Mouse (Mus musculus): ENCODE measurements around the gene Hopx.

Hopx gene

GRCm38 (mm10) chr5:77114817-77115731 lies at the start of gene Hopx:
Hopx (minus strand) TSS chr5:77115121.
- peak; percentile 38 for DNase-seq

GRCm38 (mm10) chr5:77163597-77163996 lies 48.7 kb upstream of the Hopx start:
- DNase-seq = no peak

- no peak for DNase-seq
Measured at GRCm38 (mm10) chr5:77162566-77162965, 47.6 kb upstream of the Hopx start.

- DNase-seq = no peak
Measured at GRCm38 (mm10) chr5:77157777-77158540, 43.0 kb upstream of the Hopx start.

- DNase-seq = no peak
Measured at GRCm38 (mm10) chr5:77156938-77157337, 42.0 kb upstream of the Hopx start.

GRCm38 (mm10) chr5:77155526-77155925 lies 40.6 kb upstream of the Hopx start:
- no peak for DNase-seq

- no peak for DNase-seq
Measured at GRCm38 (mm10) chr5:77154812-77155211, 39.9 kb upstream of the Hopx start.

GRCm38 (mm10) chr5:77151738-77152137 lies 36.8 kb upstream of the Hopx start:
- no peak for DNase-seq

- no peak for DNase-seq
Measured at GRCm38 (mm10) chr5:77151075-77151474, 36.2 kb upstream of the Hopx start.

- no peak for DNase-seq
Measured at GRCm38 (mm10) chr5:77148021-77148621, 33.2 kb upstream of the Hopx start.

- no peak for DNase-seq
Measured at GRCm38 (mm10) chr5:77146459-77147170, 31.7 kb upstream of the Hopx start.

- DNase-seq = no peak
Measured at GRCm38 (mm10) chr5:77144647-77145046, 29.7 kb upstream of the Hopx start.

GRCm38 (mm10) chr5:77143076-77143475 lies 28.2 kb upstream of the Hopx start:
- DNase-seq = no peak

GRCm38 (mm10) chr5:77141336-77141735 lies 26.4 kb upstream of the Hopx start:
- DNase-seq = no peak

- DNase-seq = no peak
Measured at GRCm38 (mm10) chr5:77140861-77141260, 25.9 kb upstream of the Hopx start.

GRCm38 (mm10) chr5:77140108-77140507 lies 25.2 kb upstream of the Hopx start:
- no peak for DNase-seq

GRCm38 (mm10) chr5:77137701-77138265 lies 22.9 kb upstream of the Hopx start:
- DNase-seq = peak; percentile 33

- DNase-seq = no peak
Measured at GRCm38 (mm10) chr5:77136684-77137224, 21.8 kb upstream of the Hopx start.

- DNase-seq = no peak
Measured at GRCm38 (mm10) chr5:77134961-77135360, 20.0 kb upstream of the Hopx start.

GRCm38 (mm10) chr5:77134465-77134864 lies 19.5 kb upstream of the Hopx start:
- no peak for DNase-seq

- no peak for DNase-seq
Measured at GRCm38 (mm10) chr5:77133960-77134359, 19.0 kb upstream of the Hopx start.

GRCm38 (mm10) chr5:77132457-77133135 lies 17.7 kb upstream of the Hopx start:
- no peak for DNase-seq

Measured in cerebellum, adult 11-12 months (tissue).